Mouse (Mus musculus): ENCODE measurements around the gene Cdk19. TPM values are rescaled to one million over a fixed set of nuclear protein-coding genes. Genes with fewer than 3 reads are reported as not detected.
A peak's percentile ranks its signal among the peaks of the same experiment; 100 is the strongest.

Cdk19 gene
- polyA plus RNA-seq, 1 experiment from 2014 or later: 19.6 TPM

GRCm38 (mm10) chr10:40364642-40365361 is 25.4 kb downstream of the Cdk19 start:
- Histone ChIP-seq H3K27me3 (replicated peaks; ENCODE audit: control insufficient read depth, insufficient read depth, low read length) (no peaks in the 10 kb centered on the region), H3K4me2 (ENCODE audit: low read length) (no peak overlapping the region), H3K27ac (ENCODE audit: low read length) (no peak overlapping the region; the same call in 1 of the 2 replicates), H3K36me3 (ENCODE audit: control insufficient read depth, insufficient read depth) (no peaks in the 10 kb centered on the region), H3K9me3 (ENCODE audit: control insufficient read depth, low read length) (no peaks in the 10 kb centered on the region), H3K9ac (replicated peaks; ENCODE audit: low read depth, low read length) (0 out of 2 replicates have a peak overlapping the region, but pooled peaks have one; percentile 12), H3K4me3 (replicated peaks; ENCODE audit: low read length) (no peak overlapping the region), H3K4me1 (replicated peaks; ENCODE audit: control insufficient read depth, insufficient read depth, low read length) (peaks cover 12% of the 10 kb centered on the region; the same call in 1 of the 2 replicates)
- ATAC-seq: no peak
- WGBS: 49% methylated on average over 5 of the region's 5 CpGs

GRCm38 (mm10) chr10:40365991-40366390 is 26.6 kb downstream of the Cdk19 start:
- ATAC-seq: peak; percentile 47; the same call in 1 of the 2 replicates
- no peak overlapping the region for H3K27ac ChIP-seq (ENCODE audit: low read length)
- WGBS: 59% methylated on average over 2 of the region's 2 CpGs

GRCm38 (mm10) chr10:40368516-40368915 is 29.2 kb downstream of the Cdk19 start:
- no peak overlapping the region for H3K4me3 ChIP-seq (replicated peaks; ENCODE audit: low read length)
- no peaks in the 10 kb centered on the region for H3K9me3 ChIP-seq (ENCODE audit: control insufficient read depth, low read length)
- 86% methylated on average over 1 of the region's 1 CpGs for WGBS
- ATAC-seq: no peak
- no peaks in the 10 kb centered on the region for H3K27me3 ChIP-seq (replicated peaks; ENCODE audit: control insufficient read depth, insufficient read depth, low read length)
- no peaks in the 10 kb centered on the region for H3K36me3 ChIP-seq (ENCODE audit: control insufficient read depth, insufficient read depth)
- H3K27ac ChIP-seq (ENCODE audit: low read length): no peak overlapping the region
- no peak overlapping the region for H3K4me2 ChIP-seq (ENCODE audit: low read length)
- H3K4me1 ChIP-seq (replicated peaks; ENCODE audit: control insufficient read depth, insufficient read depth, low read length): peaks cover 24% of the 10 kb centered on the region
- H3K9ac ChIP-seq (replicated peaks; ENCODE audit: low read depth, low read length): no peak overlapping the region

More at GRCm38 (mm10) chr10:40365991-40366390, 26.6 kb downstream of the Cdk19 start:
- Histone ChIP-seq H3K27me3 (replicated peaks; ENCODE audit: control insufficient read depth, insufficient read depth, low read length) (no peaks in the 10 kb centered on the region), H3K4me3 (replicated peaks; ENCODE audit: low read length) (no peak overlapping the region), H3K9ac (replicated peaks; ENCODE audit: low read depth, low read length) (no peak overlapping the region), H3K36me3 (ENCODE audit: control insufficient read depth, insufficient read depth) (no peaks in the 10 kb centered on the region), H3K4me2 (ENCODE audit: low read length) (no peak overlapping the region), H3K4me1 (replicated peaks; ENCODE audit: control insufficient read depth, insufficient read depth, low read length) (peaks cover 12% of the 10 kb centered on the region; the same call in 1 of the 2 replicates), H3K9me3 (ENCODE audit: control insufficient read depth, low read length) (no peaks in the 10 kb centered on the region)

GRCm38 (mm10) chr10:40370156-40370555 is 30.8 kb downstream of the Cdk19 start:
- Histone ChIP-seq H3K4me1 (replicated peaks; ENCODE audit: control insufficient read depth, insufficient read depth, low read length) (peaks cover 16% of the 10 kb centered on the region), H3K27ac (ENCODE audit: low read length) (no peak overlapping the region), H3K4me3 (replicated peaks; ENCODE audit: low read length) (no peak overlapping the region), H3K9me3 (ENCODE audit: control insufficient read depth, low read length) (no peaks in the 10 kb centered on the region), H3K4me2 (ENCODE audit: low read length) (no peak overlapping the region), H3K27me3 (replicated peaks; ENCODE audit: control insufficient read depth, insufficient read depth, low read length) (no peaks in the 10 kb centered on the region), H3K9ac (replicated peaks; ENCODE audit: low read depth, low read length) (no peak overlapping the region), H3K36me3 (ENCODE audit: control insufficient read depth, insufficient read depth) (no peaks in the 10 kb centered on the region)
- ATAC-seq: no peak

GRCm38 (mm10) chr10:40371184-40371913 is 32.0 kb downstream of the Cdk19 start:
- H3K9ac ChIP-seq (replicated peaks; ENCODE audit: low read depth, low read length): no peak overlapping the region
- no peaks in the 10 kb centered on the region for H3K9me3 ChIP-seq (ENCODE audit: control insufficient read depth, low read length)
- H3K4me3 ChIP-seq (replicated peaks; ENCODE audit: low read length): no peak overlapping the region
- ATAC-seq: no peak
- no peaks in the 10 kb centered on the region for H3K36me3 ChIP-seq (ENCODE audit: control insufficient read depth, insufficient read depth)
- 73% methylated on average over 8 of the region's 8 CpGs for WGBS
- H3K27me3 ChIP-seq (replicated peaks; ENCODE audit: control insufficient read depth, insufficient read depth, low read length): no peaks in the 10 kb centered on the region
- no peak overlapping the region for H3K27ac ChIP-seq (ENCODE audit: low read length)
- H3K4me2 ChIP-seq (ENCODE audit: low read length): no peak overlapping the region; the same call in 1 of the 2 replicates
- H3K4me1 ChIP-seq (replicated peaks; ENCODE audit: control insufficient read depth, insufficient read depth, low read length): peaks cover 16% of the 10 kb centered on the region

DNA sequence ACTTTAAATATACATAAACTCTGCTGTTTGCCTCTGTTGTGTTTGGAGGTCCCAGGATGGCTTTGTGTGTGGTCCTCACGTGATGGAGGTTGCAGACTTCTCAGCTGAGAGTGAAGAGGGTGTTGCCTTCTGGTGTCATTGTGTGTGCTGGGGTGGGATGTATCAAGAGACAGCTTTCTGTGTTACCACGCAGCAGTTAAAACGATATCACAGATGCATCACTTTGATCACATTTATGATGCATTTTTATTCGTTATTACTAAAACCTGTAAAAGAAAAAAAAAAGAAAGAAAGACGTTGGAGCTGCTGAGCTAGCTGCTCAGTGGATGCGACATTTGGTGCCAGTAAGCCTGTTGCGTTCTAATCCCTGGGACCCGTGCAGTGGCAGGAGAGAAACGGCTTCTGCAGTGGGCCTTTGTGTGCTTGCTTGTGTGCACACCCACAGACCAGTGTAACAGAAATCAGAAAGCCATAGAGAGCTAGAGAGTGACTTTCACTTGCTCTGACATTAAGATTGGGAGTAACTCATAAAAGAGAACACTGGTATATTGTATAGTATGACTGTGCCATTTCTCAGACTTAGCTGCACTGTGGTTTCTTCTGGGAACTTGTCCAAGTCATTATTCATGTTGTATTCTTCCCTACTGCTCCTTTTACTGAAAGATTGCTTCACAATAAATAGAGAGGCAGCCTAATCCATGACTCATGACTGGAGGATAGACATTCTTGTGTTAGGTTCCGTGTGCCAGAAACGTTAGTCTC is 32.7 kb downstream of the Cdk19 start:
- 7% methylated on average over 11 of the region's 11 CpGs for WGBS
- peaks cover 13% of the 10 kb centered on the region for H3K4me1 ChIP-seq (replicated peaks; ENCODE audit: control insufficient read depth, insufficient read depth, low read length)
- no peaks in the 10 kb centered on the region for H3K27me3 ChIP-seq (replicated peaks; ENCODE audit: control insufficient read depth, insufficient read depth, low read length)
- peak overlapping the region; percentile 39 for H3K4me2 ChIP-seq (ENCODE audit: low read length)
- peak overlapping the region; percentile 17; the same call in 1 of the 2 replicates for H3K9ac ChIP-seq (replicated peaks; ENCODE audit: low read depth, low read length)
- no peaks in the 10 kb centered on the region for H3K9me3 ChIP-seq (ENCODE audit: control insufficient read depth, low read length)
- ATAC-seq: peak; percentile 90
- no peaks in the 10 kb centered on the region for H3K36me3 ChIP-seq (ENCODE audit: control insufficient read depth, insufficient read depth)
- H3K4me3 ChIP-seq (replicated peaks; ENCODE audit: low read length): 0 out of 2 replicates have a peak overlapping the region, but pooled peaks have one; percentile 5
- peak overlapping the region; percentile 53; the same call in 1 of the 2 replicates for H3K27ac ChIP-seq (ENCODE audit: low read length)

GRCm38 (mm10) chr10:40373749-40374148 is 34.4 kb downstream of the Cdk19 start:
- H3K4me3 ChIP-seq (replicated peaks; ENCODE audit: low read length): no peak overlapping the region
- no peaks in the 10 kb centered on the region for H3K9me3 ChIP-seq (ENCODE audit: control insufficient read depth, low read length)
- no peak for ATAC-seq
- peaks cover 13% of the 10 kb centered on the region for H3K4me1 ChIP-seq (replicated peaks; ENCODE audit: control insufficient read depth, insufficient read depth, low read length)
- no peaks in the 10 kb centered on the region for H3K27me3 ChIP-seq (replicated peaks; ENCODE audit: control insufficient read depth, insufficient read depth, low read length)
- 93% methylated on average over 5 of the region's 5 CpGs for WGBS
- H3K36me3 ChIP-seq (ENCODE audit: control insufficient read depth, insufficient read depth): no peaks in the 10 kb centered on the region
- H3K9ac ChIP-seq (replicated peaks; ENCODE audit: low read depth, low read length): no peak overlapping the region
- H3K4me2 ChIP-seq (ENCODE audit: low read length): no peak overlapping the region
- H3K27ac ChIP-seq (ENCODE audit: low read length): no peak overlapping the region

- 77% methylated on average over 7 of the region's 7 CpGs for WGBS
- ATAC-seq: no peak
- Histone ChIP-seq H3K36me3 (ENCODE audit: control insufficient read depth, insufficient read depth) (no peaks in the 10 kb centered on the region), H3K27me3 (replicated peaks; ENCODE audit: control insufficient read depth, insufficient read depth, low read length) (no peaks in the 10 kb centered on the region), H3K9me3 (ENCODE audit: control insufficient read depth, low read length) (no peaks in the 10 kb centered on the region), H3K27ac (ENCODE audit: low read length) (no peak overlapping the region), H3K4me2 (ENCODE audit: low read length) (no peak overlapping the region), H3K4me3 (replicated peaks; ENCODE audit: low read length) (no peak overlapping the region), H3K4me1 (replicated peaks; ENCODE audit: control insufficient read depth, insufficient read depth, low read length) (peaks cover 13% of the 10 kb centered on the region), H3K9ac (replicated peaks; ENCODE audit: low read depth, low read length) (no peak overlapping the region)
These were observed 35.5 kb downstream of the Cdk19 start for GRCm38 (mm10) chr10:40374828-40375227.

DNA sequence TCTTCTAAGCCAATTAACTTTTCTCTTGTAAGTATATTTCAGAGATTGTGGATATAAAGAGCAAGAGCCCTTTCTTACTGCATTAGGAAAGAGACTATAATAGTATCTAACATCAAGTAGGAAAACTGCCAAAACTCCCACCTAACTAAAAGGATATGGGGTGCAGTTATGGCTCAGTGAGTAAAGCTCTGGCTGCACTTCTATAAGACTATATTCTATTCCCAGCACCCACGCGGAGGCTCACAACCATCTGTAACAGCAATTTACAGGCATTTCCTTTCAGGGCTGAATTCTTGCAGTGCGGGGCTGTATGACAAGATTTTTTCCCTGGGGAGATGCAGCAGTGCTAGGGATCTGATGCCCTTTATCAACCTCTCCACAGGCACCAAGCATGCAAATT is 36.9 kb downstream of the Cdk19 start:
- Histone ChIP-seq H3K4me3 (replicated peaks; ENCODE audit: low read length) (no peak overlapping the region), H3K27me3 (replicated peaks; ENCODE audit: control insufficient read depth, insufficient read depth, low read length) (no peaks in the 10 kb centered on the region), H3K9me3 (ENCODE audit: control insufficient read depth, low read length) (no peaks in the 10 kb centered on the region), H3K27ac (ENCODE audit: low read length) (no peak overlapping the region), H3K36me3 (ENCODE audit: control insufficient read depth, insufficient read depth) (no peaks in the 10 kb centered on the region), H3K4me2 (ENCODE audit: low read length) (no peak overlapping the region), H3K4me1 (replicated peaks; ENCODE audit: control insufficient read depth, insufficient read depth, low read length) (peaks cover 13% of the 10 kb centered on the region), H3K9ac (replicated peaks; ENCODE audit: low read depth, low read length) (no peak overlapping the region)
- WGBS: 61% methylated on average over 3 of the region's 3 CpGs
- no peak for ATAC-seq

All from forebrain, embryonic 16.5 days (tissue).